Mouse (Mus musculus) layer of hippocampus, adult 8-10 months (tissue): ENCODE data around the gene Zfp950. TPM values are rescaled to one million over a fixed set of nuclear protein-coding genes. Genes with fewer than 3 reads are reported as not detected.

Experiments used
- DNase-seq, 2 experiments: peaks; one replicate each; pipeline ENCODE4 v3.0.0; 2022; ENCODE audit warnings: low spot score in 2 of 2
- total RNA-seq, 4 experiments: library from RNA; stranded (reverse); gene quantifications; 2 replicates each; pipeline ENCODE4 v1.2.4; 2022

The Zfp950 gene
- total RNA-seq, 4 experiments from 2014 or later: 40.1 to 64.3 (median 47.5) TPM

DNA sequence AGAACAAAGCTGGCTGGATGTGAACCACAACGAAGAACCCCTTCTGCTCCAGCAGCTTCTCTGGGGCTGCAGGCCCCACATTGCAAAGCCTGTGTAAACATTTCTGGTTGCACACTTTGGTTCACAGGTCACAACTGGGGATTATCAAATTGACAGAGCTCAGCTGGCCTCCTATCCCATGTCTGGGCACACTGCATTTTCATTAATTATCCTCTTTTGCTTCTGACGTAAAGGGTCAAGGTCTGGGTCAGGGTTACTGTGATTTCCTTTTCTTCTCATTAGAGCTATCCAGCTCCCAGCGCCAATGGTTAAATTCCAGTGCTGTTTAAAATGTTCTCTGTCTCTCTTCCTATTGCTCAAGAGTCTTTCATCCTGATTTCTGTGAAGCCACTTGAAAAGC, 83.1 kb downstream of the Zfp950 start:
- no peak for DNase-seq

DNA sequence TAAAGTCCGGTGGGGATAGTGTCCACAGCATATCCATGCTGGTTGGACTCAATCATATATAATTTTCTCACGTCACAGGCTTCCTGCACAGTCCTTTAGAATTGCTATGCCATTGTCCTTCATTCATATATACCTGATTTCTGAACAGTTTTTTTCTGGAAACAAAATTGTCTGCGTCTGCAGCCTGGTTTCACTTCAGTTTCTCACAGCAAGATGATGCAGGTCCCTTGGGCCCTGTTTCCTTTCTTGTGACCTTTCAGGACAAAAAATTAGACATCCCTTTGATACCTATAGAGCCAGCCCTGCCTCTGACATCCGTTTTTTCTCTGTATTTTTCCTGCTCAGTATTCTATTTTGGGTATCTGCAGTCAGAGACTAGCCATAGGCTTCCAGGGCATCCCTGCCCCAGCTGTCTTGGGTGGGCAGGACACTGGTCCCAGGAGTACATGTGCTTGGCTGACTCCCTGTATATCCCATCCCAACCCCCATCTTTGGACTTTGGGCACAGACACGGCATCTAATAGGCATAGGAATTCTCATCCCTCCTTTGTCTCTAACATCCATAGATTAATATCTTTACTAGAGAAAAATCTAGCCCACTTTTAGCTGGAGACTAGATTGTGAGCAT, 83.7 kb downstream of the Zfp950 start:
- DNase-seq: no peak

DNA sequence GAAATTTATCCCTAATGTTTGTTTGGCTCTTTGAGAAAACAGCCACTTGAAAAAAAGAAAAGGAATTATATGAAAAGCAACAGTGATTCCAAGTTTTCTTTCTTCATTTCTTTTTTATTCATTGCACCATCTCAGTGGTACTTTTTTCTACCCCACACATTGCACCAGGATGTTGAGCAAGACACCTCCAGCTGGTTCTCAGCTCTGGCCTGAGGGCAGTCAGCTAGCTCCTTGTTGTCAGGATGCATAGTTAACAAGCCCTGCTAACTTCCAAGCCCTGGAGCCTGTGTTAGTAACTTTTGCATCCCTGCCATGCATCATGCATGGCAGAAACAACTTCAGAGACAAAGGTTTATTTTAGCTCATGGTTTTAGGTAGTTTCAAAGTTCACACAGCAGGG, 87.9 kb downstream of the Zfp950 start:
- no peak for DNase-seq

DNA sequence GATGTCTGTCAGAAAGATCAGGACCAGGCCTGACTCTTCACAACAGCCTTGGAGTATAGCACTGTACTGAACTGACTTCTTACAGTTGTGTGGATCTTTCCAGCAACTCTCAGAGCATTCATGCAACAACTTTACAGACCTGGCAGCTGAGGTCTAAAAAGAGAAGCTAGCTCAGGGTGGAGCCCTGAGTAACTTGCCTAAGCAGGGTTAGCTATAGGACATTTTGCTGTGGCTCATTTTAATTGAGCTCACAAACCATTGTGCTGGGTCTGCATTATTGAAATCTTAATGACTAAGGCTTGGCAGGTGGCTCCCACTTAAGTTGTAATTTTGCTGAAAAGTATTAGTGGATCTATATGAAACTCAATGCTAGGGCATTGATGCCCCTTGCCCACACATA, 88.6 kb downstream of the Zfp950 start:
- DNase-seq: no peak

DNA sequence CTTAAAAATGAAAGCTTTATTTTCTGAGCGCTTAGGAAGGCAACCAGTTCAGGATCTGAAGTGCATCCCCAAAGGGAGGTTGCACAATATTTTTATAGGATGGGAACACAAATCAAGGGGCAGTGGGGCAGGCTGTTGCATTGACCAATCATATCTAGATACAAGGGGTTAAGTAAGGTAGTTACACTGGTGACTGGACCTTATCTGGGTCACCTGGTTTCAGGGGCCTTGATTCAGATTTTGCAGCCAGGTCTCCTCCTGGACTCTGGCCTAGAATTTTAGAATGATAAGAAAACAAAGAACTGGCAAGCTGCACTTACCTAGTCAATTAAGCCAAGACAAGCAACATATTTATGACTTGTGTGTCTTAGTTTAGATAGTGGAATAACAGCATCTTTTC, 89.5 kb downstream of the Zfp950 start:
- DNase-seq: no peak

DNA sequence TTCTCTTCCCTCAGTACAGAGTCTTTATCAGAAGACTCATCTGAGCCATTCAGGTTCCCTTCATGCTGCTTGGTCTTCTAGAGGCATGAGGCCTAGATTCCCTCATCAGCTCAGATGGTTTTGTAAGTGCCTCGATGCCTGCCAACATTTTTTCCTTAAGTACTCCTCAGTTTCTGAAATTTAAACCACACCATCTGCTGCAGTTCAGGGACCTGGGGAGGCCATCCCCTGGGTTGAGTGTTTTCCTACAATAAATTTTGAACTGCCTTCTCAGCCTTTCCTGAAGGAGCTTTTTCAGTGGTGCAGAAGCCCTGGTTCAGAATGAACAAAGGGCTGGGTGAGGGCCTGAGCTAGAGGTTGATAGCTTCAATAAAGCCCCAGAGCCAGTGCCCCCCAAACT, 91.2 kb downstream of the Zfp950 start:
- DNase-seq: no peak

DNA sequence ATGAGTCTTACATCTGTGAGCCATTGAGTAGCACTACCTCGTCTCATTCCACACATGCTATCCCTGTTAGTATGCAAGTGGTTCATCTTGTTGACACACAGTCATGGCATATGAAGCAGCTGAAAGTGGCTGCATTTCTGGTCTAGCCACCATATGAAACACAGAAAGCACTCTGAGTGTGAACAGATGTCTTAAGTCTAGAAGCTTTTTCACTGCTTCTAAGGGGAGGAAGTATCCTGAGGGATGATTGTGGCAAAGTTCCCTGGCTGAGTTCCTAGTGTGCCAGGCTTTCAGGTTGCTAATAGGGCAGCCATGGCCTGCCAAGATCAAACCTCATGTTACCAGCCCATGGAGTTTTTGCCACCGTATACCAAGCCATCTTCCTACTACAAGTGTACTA, 92.0 kb downstream of the Zfp950 start:
- peak in 1 of 2 experiments; percentile 5 for DNase-seq

DNA sequence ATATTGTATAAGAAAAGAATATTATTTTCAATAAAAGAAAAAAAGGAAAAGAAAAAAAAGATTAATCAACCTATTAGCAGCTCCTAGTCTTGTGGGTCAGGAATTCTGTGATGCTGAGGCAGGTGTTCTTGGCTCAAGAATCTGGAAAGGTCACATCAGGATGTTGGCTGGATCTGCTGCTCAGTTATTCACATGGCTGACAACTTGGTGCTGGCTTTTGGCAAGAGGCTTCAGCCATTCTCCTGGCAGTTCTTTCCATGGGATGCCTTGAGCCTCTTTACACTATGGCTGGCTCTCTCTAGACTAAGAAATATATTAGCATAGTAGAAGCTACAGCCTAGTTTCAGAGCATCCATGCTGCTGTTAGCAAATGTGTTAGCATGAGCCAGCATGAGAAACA, 101.5 kb downstream of the Zfp950 start:
- DNase-seq: no peak

DNA sequence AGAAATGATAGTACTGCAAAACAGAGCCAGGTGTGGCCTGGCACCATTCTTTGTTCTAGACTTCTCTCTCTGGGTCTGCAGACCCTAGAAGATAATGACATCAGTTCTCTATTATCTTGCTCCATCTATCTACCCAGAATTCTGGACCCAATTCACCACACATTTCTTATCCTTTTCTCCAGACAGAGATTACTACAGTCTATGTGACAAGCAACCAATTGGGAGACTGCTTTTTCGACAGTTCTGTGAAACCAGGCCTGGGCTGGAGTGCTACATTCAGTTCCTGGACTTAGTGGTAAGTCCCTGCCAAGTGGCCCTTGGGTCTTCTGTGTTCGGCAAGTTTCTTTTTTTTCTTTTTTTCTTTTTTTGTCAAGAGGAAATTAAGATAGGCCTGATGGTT, 109.1 kb downstream of the Zfp950 start:
- no peak for DNase-seq

DNA sequence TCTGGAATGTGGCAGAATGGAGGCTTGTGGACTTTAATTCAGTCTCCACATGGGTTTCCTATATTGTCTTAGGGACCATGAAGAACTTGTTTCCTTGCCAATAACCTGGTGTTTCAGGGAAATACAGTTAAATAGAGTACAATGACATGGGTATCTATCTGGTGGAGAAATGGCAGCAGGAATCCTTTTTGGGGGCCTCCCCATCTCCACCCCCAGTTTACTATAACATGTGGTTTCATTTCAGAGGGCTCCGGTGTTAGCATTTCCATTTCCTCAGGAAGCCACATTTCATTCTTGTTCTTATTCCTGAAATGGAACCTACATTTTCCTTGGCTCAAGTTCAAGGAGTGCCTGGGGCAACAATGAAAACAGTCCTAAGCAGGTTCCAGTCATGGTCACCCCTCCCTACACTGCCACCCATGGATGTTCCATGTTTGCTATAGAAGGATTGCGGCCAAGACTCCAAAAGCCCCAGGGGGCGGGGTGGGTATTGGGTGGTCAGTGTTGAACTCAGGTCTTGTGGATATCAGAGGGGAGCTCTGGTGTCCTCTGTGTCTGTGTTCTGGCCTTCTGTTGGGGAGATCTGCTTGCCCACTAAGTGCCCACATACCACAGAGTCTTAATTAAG, 118.6 kb downstream of the Zfp950 start:
- DNase-seq: no peak

DNA sequence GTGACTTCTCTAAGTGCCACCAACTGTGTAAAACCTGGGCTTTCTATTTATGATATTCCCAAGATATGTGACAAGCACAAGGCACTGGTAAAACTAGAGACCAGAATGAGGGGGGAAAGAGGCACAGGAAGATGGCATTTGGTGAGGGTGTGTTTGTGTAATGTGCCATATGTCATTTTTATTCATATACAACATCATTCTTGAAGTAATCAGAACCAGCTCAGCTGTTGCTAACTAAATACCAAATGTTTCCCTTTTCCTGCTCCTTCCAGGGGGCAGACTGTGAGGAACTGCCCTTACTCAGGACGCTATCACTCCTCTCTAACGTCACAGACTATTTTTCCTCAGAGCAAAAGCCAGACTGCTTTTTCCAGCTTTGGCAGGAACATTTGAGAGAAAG, 119.1 kb downstream of the Zfp950 start:
- DNase-seq: peak; percentile 5 to 15

DNA sequence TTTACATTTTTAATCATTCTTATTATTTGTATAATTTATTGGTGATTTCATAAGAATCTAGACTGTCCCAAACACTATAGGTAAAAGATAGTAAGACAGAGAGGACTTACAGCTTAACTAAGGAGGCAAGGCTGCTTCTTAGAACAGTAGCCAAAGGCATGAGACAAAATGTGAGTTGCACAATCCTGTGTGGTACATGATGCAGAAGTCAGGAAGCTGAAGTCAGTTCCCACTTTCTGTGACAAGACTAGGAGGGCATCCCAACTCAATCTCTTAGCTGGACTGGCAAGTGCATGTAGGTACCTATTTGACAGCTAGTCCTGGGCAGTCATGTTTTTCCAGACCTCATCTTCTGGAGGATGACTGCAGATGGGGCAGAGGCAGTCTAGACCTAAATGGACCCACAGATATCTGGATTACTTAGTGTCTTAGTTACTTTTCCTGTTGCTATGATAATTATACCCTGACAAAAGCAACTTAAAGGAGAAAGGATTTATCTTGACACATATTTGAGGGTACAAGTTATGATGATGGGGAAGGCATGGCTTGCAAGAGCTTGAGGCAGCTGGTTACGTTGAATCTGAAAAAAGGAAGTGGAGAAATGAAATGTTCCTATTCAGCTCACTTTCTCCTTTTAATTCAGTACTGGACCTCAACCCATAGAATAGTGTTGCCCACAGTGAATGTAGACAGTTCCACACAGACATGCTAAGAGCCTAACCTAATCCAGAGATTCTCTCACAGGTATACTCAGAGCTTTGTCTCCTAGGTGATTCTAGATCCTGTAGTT, 123.0 kb downstream of the Zfp950 start:
- DNase-seq: no peak

DNA sequence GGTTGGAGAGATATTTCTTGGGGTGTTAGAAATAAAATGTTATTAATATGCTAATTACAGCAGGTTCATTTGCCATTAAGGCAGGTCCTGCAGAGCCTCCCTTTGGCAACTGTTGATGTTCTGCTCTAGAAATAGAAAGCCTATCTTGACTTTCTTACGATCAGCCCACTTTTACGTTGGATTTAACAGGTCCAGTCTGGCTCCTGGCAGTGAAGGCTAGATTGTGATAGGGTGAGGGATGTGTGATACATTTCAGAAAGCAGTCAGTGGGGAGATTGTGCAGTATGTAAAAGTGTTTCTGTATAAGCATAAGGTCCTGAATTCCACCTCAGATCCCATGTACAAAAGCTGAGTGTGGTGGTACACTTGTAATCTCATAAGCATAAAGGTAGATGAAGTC, 131.4 kb downstream of the Zfp950 start:
- DNase-seq: no peak

Other genes starting within 250 kb of the Zfp950 start
- not detected for gene Gm7102, start 35.5 kb upstream of the Zfp950 start, total RNA-seq
- not detected for gene Gm6020, start 43.0 kb upstream of the Zfp950 start, total RNA-seq
- gene Csf2ra, start 87.6 kb upstream of the Zfp950 start, total RNA-seq: 10 to 100 TPM; 38.8 to 50.3 (median 43.9) TPM
- not detected for gene Gm21060, start 156.2 kb upstream of the Zfp950 start, total RNA-seq